Mouse (Mus musculus) monocyte, adult 5-6 weeks (primary cell): Measurements from ENCODE around the gene Mn1. TPM values are rescaled to one million over a fixed set of nuclear protein-coding genes. Genes with fewer than 3 reads are reported as not detected.

Experiments
- ATAC-seq: fragments of 153-309, 156-312 bp; replicated peaks from 2 replicates; pipeline ENCODE4 v1.8.0; 2017; ENCODE audit warnings: mild to moderate bottlenecking; ENCODE audit not compliant: low TSS enrichment, insufficient number of reproducible peaks, severe bottlenecking, poor library complexity, low FRiP score
- total RNA-seq: library from RNA; stranded (forward); fragments of 200-1000, 200-491, 200-594 nt; gene quantifications from 3 replicates; pipeline ENCODE4 v1.2.3, GENCODE M21; 2017

The Mn1 gene
- total RNA-seq, 1 experiment from 2014 or later: not detected

- no peak for ATAC-seq
Measured at GRCm38 (mm10) chr5:111404721-111405120, 12.4 kb upstream of the Mn1 start.

GRCm38 (mm10) chr5:111408470-111409105 lies 8.6 kb upstream of the Mn1 start:
- ATAC-seq: no peak

- ATAC-seq: no peak
Measured at GRCm38 (mm10) chr5:111409412-111410044, 7.6 kb upstream of the Mn1 start.

- no peak for ATAC-seq
Measured at GRCm38 (mm10) chr5:111410665-111411064, 6.5 kb upstream of the Mn1 start.

- no peak for ATAC-seq
Measured at GRCm38 (mm10) chr5:111414192-111414591, 3.0 kb upstream of the Mn1 start.

GRCm38 (mm10) chr5:111414770-111415249 lies 2.4 kb upstream of the Mn1 start:
- ATAC-seq: no peak

GRCm38 (mm10) chr5:111415575-111415974 lies 1.6 kb upstream of the Mn1 start:
- ATAC-seq: no peak

- ATAC-seq: no peak
Measured at GRCm38 (mm10) chr5:111416048-111416447, 1.1 kb upstream of the Mn1 start.

GRCm38 (mm10) chr5:111417378-111418131 lies 393 bp downstream of the Mn1 start:
- ATAC-seq: no peak

GRCm38 (mm10) chr5:111418202-111419120 lies 1.3 kb downstream of the Mn1 start:
- no peak for ATAC-seq

GRCm38 (mm10) chr5:111419121-111419881 lies 2.1 kb downstream of the Mn1 start:
- no peak for ATAC-seq

- no peak for ATAC-seq
Measured at GRCm38 (mm10) chr5:111420011-111420691, 3.0 kb downstream of the Mn1 start.

GRCm38 (mm10) chr5:111420896-111421295 lies 3.7 kb downstream of the Mn1 start:
- no peak for ATAC-seq

GRCm38 (mm10) chr5:111421424-111421823 lies 4.3 kb downstream of the Mn1 start:
- ATAC-seq: no peak

- ATAC-seq: no peak
Measured at GRCm38 (mm10) chr5:111422058-111422800, 5.1 kb downstream of the Mn1 start.

- ATAC-seq: no peak
Measured at GRCm38 (mm10) chr5:111423011-111423410, 5.8 kb downstream of the Mn1 start.

GRCm38 (mm10) chr5:111423616-111424015 lies 6.5 kb downstream of the Mn1 start:
- ATAC-seq: no peak
